Mouse (Mus musculus): Measurements from ENCODE around the gene Dtnb.

GRCm38 (mm10) chr12:3739749-3740704 is 167.8 kb downstream of the Dtnb start:
- no peak for TF ChIP-seq CTCF (IDR thresholded peaks at IDR 0.05; ENCODE audit: low read depth)
- no peak for TF ChIP-seq EP300 (IDR thresholded peaks at IDR 0.05; ENCODE audit: low read depth)

Data from heart, postnatal 0 days (tissue).